Mouse (Mus musculus): ENCODE results near the gene Cul4b. TPM values are rescaled to one million over a fixed set of nuclear protein-coding genes. Genes with fewer than 3 reads are reported as not detected.
A peak's percentile ranks its signal among the peaks of the same experiment; 100 is the strongest.

Gene Cul4b
- polyA plus RNA-seq (2015; fragmentation: Nextera tagmentation; extraction: Ambion mirVana): 11.3 and 11.6 TPM in 2 replicates

DNA sequence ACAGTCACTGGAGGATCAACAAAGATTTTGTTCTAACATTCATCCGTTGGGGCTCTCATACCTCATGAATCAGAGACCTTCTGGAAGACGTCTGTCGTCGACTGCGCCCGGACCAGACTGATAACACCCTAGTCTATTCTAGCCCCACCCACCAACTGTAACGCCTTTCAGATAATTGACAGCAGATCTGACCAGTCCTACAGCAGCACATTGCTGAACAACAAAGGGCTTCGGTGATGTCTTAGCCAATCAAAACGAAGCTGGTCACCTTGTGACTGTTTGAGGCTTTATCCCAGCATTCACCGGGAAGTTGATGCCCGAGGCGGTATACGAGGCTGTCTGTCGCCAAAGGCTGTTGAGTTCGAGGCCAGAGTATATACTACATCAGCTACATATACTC, at the start of gene Cul4b:
Gene Cul4b (minus strand): TSS at position 119 of the 400 bp plus-strand sequence.
- H3K4me1 ChIP-seq (replicated peaks; ENCODE audit: control insufficient read depth, insufficient read depth): no peaks in the 10 kb centered on the region
- ATAC-seq (ENCODE audit: low FRiP score, low TSS enrichment) (peak; percentile 56; the same call in 1 of the 2 replicates), DNase-seq (ENCODE audit: low spot score) (no peak)
- no peak within 1 kb of the TSS for H3K27ac ChIP-seq (replicated peaks)
- TF ChIP-seq EP300 (optimal IDR thresholded peaks at IDR 0.05): no peak
- H3K4me2 ChIP-seq (replicated peaks; ENCODE audit: low read depth): no peak within 1 kb of the TSS
- no peaks in the 10 kb centered on the region for H3K36me3 ChIP-seq (ENCODE audit: control insufficient read depth, insufficient read depth, low read length)
- H3K27me3 ChIP-seq (ENCODE audit: control insufficient read depth, insufficient read depth, low read length): no peaks in the 10 kb centered on the region
- no peak within 1 kb of the TSS for H3K9ac ChIP-seq (ENCODE audit: low read length)
- no peak within 1 kb of the TSS for H3K4me3 ChIP-seq (ENCODE audit: low read depth, low read length)
- 84% methylated on average over 15 of the region's 15 CpGs for WGBS
- H3K9me3 ChIP-seq (ENCODE audit: control insufficient read depth, low read length): no peaks in the 10 kb centered on the region

DNA sequence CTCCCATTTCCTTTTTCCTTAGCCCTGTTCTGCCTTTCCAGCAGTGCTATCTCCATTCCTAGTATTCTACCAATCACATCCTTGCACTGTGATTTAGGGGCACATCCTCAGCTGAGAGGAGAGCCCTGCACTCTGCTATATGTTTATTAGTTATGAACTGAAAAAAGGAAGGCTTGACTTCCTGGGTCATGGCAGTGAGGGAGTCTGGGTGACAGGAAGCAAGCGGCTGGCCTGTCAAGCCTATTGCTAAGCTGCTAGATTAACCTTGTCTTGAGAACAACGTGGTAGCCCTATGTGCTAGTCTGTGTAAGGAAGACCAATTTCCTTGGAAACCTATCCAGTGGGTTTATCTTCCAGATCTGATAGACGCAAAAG, 25.0 kb upstream of the Cul4b start:
- peak; percentile 18 for DNase-seq (ENCODE audit: low spot score)
- no peaks in the 10 kb centered on the region for H3K27me3 ChIP-seq (ENCODE audit: control insufficient read depth, insufficient read depth, low read length)
- peak; percentile 72 for ATAC-seq (ENCODE audit: low FRiP score, low TSS enrichment)
- no peaks in the 10 kb centered on the region for H3K9me3 ChIP-seq (ENCODE audit: control insufficient read depth, low read length)
- peak overlapping the region; percentile 60 for H3K4me2 ChIP-seq (replicated peaks; ENCODE audit: low read depth)
- TF ChIP-seq CTCF (IDR thresholded peaks at IDR 0.05; ENCODE audit: low read depth): no peak
- TF ChIP-seq EP300 (optimal IDR thresholded peaks at IDR 0.05): no peak
- peak overlapping the region; percentile 89 for H3K27ac ChIP-seq (replicated peaks)
- WGBS: 14% methylated on average over 3 of the region's 3 CpGs
- no peaks in the 10 kb centered on the region for H3K4me1 ChIP-seq (replicated peaks; ENCODE audit: control insufficient read depth, insufficient read depth)
- H3K36me3 ChIP-seq (ENCODE audit: control insufficient read depth, insufficient read depth, low read length): no peaks in the 10 kb centered on the region
- peak overlapping the region; percentile 50 for H3K4me3 ChIP-seq (ENCODE audit: low read depth, low read length)
- H3K9ac ChIP-seq (ENCODE audit: low read length): peak overlapping the region; percentile 67

DNA sequence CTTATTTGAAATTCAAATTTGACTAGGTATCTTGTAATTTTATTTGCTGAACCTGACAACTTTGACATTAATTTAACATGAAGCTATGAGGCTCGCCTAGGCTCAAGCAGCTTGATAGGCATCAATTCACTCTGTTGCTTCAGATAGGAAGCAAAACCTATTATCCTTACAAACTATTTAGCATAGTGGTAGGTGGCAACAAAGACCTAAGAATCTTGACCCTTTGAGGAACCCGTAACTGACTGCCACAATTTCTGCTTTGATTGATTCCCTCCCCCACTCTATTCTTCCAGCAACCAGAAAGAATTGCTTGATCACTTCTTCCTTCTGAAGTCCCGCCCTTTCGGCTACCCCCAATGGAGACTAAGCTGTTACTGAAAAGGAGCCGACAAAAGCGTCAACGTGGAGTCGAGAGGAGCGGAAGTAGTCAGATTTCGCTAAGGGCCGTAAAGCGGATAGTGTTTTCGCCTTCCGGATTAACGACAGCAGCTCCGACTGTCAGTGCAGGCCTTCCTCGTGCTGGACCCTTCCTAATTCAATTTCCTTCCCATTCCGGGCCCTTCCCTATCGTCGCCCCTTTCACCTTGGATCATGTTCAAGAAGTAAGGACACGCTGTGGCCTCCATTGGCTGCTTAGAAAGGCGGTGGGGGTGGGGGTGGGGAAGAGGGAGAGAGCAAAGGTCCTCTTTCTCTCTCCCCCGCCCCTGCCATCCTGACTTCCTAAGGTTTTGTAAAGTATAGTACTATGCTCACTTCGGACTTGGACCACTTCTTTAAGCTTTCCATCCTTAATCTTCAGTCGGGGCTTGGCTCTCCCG, 24.4 kb upstream of the Cul4b start, which contains the start of gene Mcts1:
Gene Mcts1 (plus strand): TSS at position 402 of the 818 bp plus-strand sequence.
- peak within 1 kb of the TSS; percentile 60 for H3K4me2 ChIP-seq (replicated peaks; ENCODE audit: low read depth)
- H3K36me3 ChIP-seq (ENCODE audit: control insufficient read depth, insufficient read depth, low read length): no peaks in the 10 kb centered on the region
- peak within 1 kb of the TSS; percentile 89 for H3K27ac ChIP-seq (replicated peaks)
- TF ChIP-seq EP300 (optimal IDR thresholded peaks at IDR 0.05) (no peak), CTCF (IDR thresholded peaks at IDR 0.05; ENCODE audit: low read depth) (no peak)
- no peaks in the 10 kb centered on the region for H3K4me1 ChIP-seq (replicated peaks; ENCODE audit: control insufficient read depth, insufficient read depth)
- no peaks in the 10 kb centered on the region for H3K9me3 ChIP-seq (ENCODE audit: control insufficient read depth, low read length)
- peak; percentile 94 for ATAC-seq (ENCODE audit: low FRiP score, low TSS enrichment)
- peak within 1 kb of the TSS; percentile 67 for H3K9ac ChIP-seq (ENCODE audit: low read length)
- H3K27me3 ChIP-seq (ENCODE audit: control insufficient read depth, insufficient read depth, low read length): no peaks in the 10 kb centered on the region
- 15% methylated on average over 26 of the region's 26 CpGs for WGBS
- peak within 1 kb of the TSS; percentile 50 for H3K4me3 ChIP-seq (ENCODE audit: low read depth, low read length)
- DNase-seq (ENCODE audit: low spot score): peak; percentile 70

DNA sequence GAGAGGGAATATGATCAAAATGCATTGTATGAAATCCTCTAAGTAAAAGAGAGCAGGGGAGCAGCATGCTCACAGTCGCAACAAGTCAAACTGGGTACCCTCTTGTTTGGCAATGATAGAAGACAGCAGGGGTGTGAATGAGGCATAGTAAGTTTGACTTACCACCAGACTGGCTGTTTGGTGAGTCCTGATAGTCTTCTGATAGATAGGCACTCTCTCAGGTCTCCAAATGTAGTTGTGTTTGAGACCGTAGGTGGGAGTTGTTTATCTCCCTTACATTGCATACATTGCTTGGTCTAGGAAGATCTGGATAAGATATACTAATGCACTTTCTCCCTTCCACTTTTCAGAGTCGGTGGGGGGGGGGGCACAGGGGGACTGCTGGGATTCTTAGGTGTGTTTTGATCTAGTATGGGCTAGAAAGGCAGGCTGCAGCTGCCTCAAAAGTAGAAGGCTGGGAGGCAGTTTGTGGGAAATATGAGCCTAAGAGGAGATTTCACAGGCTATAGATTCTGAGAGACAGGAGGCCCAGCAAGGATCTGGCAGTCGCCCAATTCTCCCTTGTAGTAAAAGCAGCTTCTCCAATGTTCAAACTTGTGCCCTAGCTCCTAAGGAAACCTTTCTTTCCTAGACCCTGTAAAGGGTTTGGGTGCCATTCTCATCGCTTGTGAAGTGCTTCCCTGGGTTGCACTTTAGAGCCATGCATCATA, 17.3 kb upstream of the Cul4b start:
- H3K4me2 ChIP-seq (replicated peaks; ENCODE audit: low read depth): no peak overlapping the region
- no peak overlapping the region for H3K4me3 ChIP-seq (ENCODE audit: low read depth, low read length)
- H3K4me1 ChIP-seq (replicated peaks; ENCODE audit: control insufficient read depth, insufficient read depth): no peaks in the 10 kb centered on the region
- H3K9ac ChIP-seq (ENCODE audit: low read length): no peak overlapping the region
- H3K27me3 ChIP-seq (ENCODE audit: control insufficient read depth, insufficient read depth, low read length): no peaks in the 10 kb centered on the region
- ATAC-seq (ENCODE audit: low FRiP score, low TSS enrichment): no peak
- 48% methylated on average over 5 of the region's 5 CpGs for WGBS
- no peak for DNase-seq (ENCODE audit: low spot score)
- no peak overlapping the region for H3K27ac ChIP-seq (replicated peaks)
- no peaks in the 10 kb centered on the region for H3K36me3 ChIP-seq (ENCODE audit: control insufficient read depth, insufficient read depth, low read length)
- H3K9me3 ChIP-seq (ENCODE audit: control insufficient read depth, low read length): no peaks in the 10 kb centered on the region
- TF ChIP-seq EP300 (optimal IDR thresholded peaks at IDR 0.05): no peak
- TF ChIP-seq CTCF (IDR thresholded peaks at IDR 0.05; ENCODE audit: low read depth): no peak

DNA sequence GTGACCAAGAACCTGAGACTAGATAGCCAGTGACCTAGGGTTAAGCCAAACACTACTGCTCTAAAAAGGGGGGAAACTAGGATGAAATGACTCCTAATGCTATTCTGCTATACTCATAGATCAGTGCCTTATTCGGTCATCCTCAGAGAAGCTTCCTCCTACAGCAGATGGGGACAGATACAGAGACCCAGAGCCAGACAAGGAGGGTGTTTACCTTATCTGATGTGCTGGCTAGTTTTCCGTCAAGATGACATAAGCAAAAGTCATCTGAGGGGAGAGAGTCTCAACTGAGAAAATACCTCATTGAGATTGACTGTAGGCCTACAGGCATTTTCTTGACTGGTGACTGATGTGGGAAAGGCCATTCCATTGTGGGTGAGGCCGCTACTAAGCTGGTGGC, 15.8 kb upstream of the Cul4b start:
- Histone ChIP-seq H3K27me3 (ENCODE audit: control insufficient read depth, insufficient read depth, low read length) (no peaks in the 10 kb centered on the region), H3K36me3 (ENCODE audit: control insufficient read depth, insufficient read depth, low read length) (no peaks in the 10 kb centered on the region), H3K9ac (ENCODE audit: low read length) (no peak overlapping the region), H3K4me1 (replicated peaks; ENCODE audit: control insufficient read depth, insufficient read depth) (no peaks in the 10 kb centered on the region), H3K4me3 (ENCODE audit: low read depth, low read length) (no peak overlapping the region), H3K27ac (replicated peaks) (no peak overlapping the region), H3K4me2 (replicated peaks; ENCODE audit: low read depth) (no peak overlapping the region), H3K9me3 (ENCODE audit: control insufficient read depth, low read length) (no peaks in the 10 kb centered on the region)
- 76% methylated on average over 3 of the region's 3 CpGs for WGBS
- no peak for DNase-seq (ENCODE audit: low spot score)
- no peak for TF ChIP-seq CTCF (IDR thresholded peaks at IDR 0.05; ENCODE audit: low read depth)
- no peak for TF ChIP-seq EP300 (optimal IDR thresholded peaks at IDR 0.05)
- no peak for ATAC-seq (ENCODE audit: low FRiP score, low TSS enrichment)

DNA sequence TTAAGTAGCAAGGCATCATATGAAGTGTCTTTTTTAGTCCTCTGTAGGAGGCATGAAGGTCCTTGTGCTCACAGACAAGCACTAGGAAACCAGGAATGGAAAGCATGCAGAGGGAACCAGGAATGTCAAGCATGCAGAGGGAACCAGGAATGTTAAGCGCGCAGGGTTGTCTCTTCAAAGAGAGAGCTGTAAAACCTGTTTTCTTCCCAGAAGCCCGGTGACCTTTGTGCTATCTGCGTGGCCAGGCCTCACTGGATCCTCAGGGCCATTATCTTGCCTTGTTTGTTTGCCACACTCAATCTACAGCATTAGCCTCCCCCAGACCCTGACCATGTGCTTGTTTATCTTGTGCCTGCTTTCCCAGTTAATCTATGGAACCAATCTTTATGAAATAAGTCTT, 13.8 kb upstream of the Cul4b start:
- H3K4me1 ChIP-seq (replicated peaks; ENCODE audit: control insufficient read depth, insufficient read depth): no peaks in the 10 kb centered on the region
- TF ChIP-seq CTCF (IDR thresholded peaks at IDR 0.05; ENCODE audit: low read depth) (no peak), EP300 (optimal IDR thresholded peaks at IDR 0.05) (no peak)
- DNase-seq (ENCODE audit: low spot score) (no peak), ATAC-seq (ENCODE audit: low FRiP score, low TSS enrichment) (no peak)
- no peaks in the 10 kb centered on the region for H3K36me3 ChIP-seq (ENCODE audit: control insufficient read depth, insufficient read depth, low read length)
- no peak overlapping the region for H3K27ac ChIP-seq (replicated peaks)
- no peak overlapping the region for H3K4me2 ChIP-seq (replicated peaks; ENCODE audit: low read depth)
- H3K4me3 ChIP-seq (ENCODE audit: low read depth, low read length): no peak overlapping the region
- no peak overlapping the region for H3K9ac ChIP-seq (ENCODE audit: low read length)
- H3K9me3 ChIP-seq (ENCODE audit: control insufficient read depth, low read length): no peaks in the 10 kb centered on the region
- H3K27me3 ChIP-seq (ENCODE audit: control insufficient read depth, insufficient read depth, low read length): no peaks in the 10 kb centered on the region
- WGBS: 21% methylated on average over 4 of the region's 4 CpGs

Data from stomach, postnatal 0 days (tissue).